Mouse (Mus musculus) C2C12 (cell line): ENCODE measurements around the gene A730071L15Rik.

Experiments used
- CEBPB ChIP-seq: IDR thresholded peaks from one replicate; pipeline ENCODE4 v1.6.1; 2011; ENCODE audit warnings: low read depth, mild to moderate bottlenecking, control low read depth, moderate library complexity
- CTCF ChIP-seq: IDR thresholded peaks from one replicate; pipeline ENCODE4 v1.5.1; 2011; ENCODE audit not compliant: control insufficient read depth, insufficient read depth, insufficient read length
- FOSL1 ChIP-seq: IDR thresholded peaks from one replicate; pipeline ENCODE4 v1.8.0; 2011; ENCODE audit warnings: mild to moderate bottlenecking, low read length; ENCODE audit not compliant: poor library complexity, insufficient read depth, severe bottlenecking
- MAX ChIP-seq: IDR thresholded peaks from one replicate; pipeline ENCODE4 v1.6.1; 2011; ENCODE audit warnings: mild to moderate bottlenecking, control low read depth
- MYOD1 ChIP-seq: IDR thresholded peaks from one replicate; pipeline ENCODE4 v1.6.1; 2011; ENCODE audit warnings: low read depth; ENCODE audit not compliant: control insufficient read depth, insufficient read length
- MYOG ChIP-seq: IDR thresholded peaks from one replicate; pipeline ENCODE4 v1.6.1; 2011; ENCODE audit not compliant: control insufficient read depth, insufficient read length; ENCODE audit errors: extremely low read depth
- USF1 ChIP-seq: IDR thresholded peaks from one replicate; pipeline ENCODE4 v1.6.1; 2011; ENCODE audit warnings: low read depth, mild to moderate bottlenecking, control low read depth, moderate library complexity

DNA sequence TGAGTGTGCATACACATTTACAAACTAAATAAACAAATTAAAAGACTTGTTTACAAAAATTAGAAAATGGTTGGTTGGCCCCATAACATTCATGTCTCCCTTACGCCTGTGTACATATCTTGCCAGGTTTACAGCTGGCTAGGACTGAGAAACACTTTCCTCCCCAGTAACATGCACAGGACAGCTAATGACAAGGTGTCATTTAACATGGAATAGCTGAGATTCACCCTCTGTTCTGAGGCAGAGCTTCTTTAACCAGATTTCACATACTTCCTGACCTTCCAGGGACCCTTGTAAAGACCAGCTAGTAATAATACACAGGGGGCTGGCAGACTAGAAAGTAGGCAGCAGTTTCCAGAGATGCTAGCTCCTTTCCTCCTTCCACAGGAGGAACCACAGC lies 8.3 kb downstream of the A730071L15Rik start:
- TF ChIP-seq MYOD1 = no peak
- TF ChIP-seq CTCF = no peak
- TF ChIP-seq USF1 = no peak
- TF ChIP-seq MAX = no peak
- TF ChIP-seq CEBPB = no peak
- TF ChIP-seq FOSL1 = no peak
- no peak for TF ChIP-seq MYOG
